Mouse (Mus musculus): ENCODE results near the gene Col5a3.

The Col5a3 gene

DNA sequence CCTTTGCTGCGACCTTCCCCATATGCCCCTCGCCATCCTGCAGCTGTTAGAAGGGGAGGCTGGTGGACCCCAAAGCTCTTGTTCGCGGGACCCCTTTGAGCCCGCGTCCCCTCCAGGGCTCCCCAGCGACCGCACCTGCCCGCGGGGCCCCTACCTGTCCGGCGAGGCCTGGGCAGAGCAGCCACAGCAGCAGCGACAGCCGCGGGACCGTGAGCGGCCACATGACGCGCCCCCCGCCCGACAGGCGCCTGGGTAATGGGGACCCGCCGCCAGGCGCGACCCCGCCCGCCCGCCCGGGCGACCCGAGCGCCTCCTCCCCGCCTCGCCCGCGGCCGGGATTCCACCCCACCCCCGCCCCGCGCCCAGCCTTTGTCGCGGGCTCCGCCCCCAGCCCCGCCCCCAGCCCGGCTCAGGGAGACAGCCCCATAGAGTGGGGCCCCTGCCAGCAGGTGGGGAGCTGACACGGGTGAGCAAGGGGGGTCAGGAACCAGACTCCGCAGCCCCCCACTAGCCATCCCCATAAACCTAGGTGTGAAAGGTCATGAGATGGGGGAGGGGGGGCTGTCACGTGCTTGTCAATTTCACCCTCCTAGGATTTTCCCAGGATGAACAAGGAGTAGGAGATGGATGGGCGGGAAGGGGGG lies 68.7 kb downstream of the Col5a3 start, which contains the start of gene Olfm2:
Olfm2 (minus strand) TSS at position 333 of the 644 bp plus-strand sequence.
- DNase-seq: no peak

DNA sequence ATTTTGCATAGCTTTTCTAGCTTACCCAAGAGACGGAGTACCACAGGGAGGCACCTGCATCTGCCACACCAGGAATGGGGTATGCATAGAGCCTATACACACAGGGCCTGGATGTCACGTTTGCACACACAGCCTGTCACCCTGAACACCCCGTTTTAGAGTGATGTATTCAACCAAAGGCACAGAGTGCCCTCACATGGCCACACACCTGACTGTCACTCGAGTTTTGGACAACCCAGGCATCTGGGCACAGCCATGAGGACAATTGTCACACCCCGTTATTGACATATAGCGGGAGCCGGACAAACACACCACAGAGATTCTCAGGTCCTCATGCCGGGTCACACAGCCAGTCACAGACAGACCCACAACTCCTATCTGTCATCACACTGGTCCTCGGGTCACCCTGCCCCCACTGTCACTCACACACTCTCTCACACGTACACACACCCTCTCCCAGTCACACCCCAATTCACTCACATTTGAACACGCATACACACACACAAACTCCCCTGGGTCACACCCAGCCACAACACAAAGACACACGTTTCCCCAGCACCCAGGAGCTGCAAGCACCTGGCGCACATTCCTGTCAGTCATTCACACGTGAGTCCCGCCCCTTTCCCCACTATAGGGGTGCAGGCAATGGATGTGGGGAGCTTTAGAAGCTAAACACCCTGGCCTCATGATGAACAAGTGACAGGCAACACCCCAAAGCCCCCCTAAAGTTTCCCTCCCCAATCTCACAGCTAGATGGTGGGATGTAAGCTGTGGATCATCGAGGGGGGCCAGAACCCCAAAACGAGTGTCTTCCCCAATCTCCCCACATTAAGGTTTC lies 69.5 kb downstream of the Col5a3 start:
- no peak for DNase-seq

DNA sequence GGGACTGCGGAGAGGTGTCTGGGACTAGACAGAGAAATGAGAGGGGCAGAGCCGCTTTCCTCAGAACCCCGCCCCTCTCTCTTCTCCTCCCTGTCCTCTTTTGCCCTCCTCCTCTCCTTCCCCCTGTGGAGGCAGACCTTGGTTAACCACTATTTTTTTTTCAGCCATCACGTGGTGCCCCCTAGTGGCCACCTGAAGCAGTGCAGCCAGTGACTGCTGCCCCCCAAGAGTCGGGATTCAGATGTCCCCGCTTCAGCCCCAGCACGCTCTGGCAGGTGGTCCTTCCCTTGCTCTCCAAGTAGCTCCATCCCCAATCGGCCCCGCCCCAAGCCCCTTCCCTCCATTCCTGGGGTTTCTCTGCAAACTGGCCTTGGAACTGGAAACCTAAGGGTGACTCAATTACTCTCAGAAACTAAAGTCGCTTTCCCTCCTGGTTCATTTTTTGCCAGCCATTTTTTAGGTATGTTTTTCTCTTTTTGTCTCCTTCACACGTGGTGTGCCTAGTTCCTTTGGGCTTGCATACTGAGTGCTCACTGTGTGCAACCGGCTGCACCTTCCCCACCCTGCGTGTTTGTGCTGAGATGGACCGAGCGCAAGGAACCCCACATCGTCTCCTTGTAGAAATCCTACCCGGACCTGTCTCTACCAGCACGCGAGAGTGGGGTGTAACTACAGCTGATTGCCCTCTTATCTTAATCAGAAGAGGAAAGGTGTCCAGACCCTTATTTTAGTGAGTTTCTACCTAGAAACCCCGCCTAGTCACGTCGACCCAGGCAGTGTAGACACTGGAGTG lies 70.7 kb downstream of the Col5a3 start:
- DNase-seq: no peak

DNA sequence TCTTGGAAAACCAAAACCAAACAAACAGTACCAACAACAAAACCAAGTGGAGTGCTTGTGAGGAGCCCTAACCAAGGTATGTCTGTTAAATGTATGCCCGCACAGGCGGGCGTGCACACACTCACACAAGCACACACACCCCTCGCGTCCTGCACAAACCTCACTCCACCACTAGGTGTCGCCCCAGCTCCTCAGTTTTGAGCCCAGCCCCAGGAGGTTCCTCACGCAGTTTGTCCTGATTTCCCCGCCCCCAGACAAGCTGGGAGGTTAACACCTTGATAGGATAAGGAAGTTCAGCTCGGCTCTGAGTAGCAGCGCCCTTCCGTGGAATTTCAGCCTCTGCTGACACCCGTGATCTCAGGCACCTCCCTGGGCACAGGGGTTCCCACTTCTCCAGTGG lies 74.5 kb downstream of the Col5a3 start:
- peak; percentile 77 to 87 for DNase-seq

DNA sequence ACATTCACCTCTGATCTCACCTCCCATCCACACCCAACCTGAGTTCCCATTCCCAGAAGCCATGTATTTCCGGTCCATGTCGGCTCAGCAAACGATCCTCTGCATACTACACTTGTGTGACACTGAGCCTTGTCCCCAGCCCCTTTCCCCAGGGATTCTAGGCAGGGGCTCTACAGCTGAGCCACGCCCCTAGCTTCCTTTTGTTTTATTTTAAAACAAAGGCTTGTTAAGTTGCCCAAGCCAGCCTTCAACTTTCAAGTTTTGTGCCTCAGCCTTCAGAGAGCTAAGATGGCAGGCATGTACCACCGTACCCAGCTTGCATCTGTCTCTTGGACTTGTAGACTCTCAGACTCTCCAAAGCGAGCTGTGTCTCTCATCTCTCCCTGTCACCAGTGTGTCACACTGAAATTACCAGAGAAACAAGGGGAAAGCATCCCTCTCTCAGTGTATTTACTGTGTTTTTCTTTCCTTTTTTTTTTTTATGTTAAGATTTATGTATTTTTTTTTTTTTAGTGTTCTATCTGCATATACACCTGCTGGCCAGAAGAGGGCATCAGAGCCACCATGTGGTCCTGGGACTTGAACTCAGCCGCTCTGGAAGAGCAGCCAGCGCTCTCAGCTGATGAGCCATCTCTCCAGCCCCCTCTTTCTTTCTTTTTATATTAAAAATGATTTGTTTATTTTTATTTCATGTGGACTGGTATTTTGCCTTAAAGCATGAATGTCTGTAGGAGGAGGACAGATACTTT lies 76.4 kb downstream of the Col5a3 start:
- no peak for DNase-seq

DNA sequence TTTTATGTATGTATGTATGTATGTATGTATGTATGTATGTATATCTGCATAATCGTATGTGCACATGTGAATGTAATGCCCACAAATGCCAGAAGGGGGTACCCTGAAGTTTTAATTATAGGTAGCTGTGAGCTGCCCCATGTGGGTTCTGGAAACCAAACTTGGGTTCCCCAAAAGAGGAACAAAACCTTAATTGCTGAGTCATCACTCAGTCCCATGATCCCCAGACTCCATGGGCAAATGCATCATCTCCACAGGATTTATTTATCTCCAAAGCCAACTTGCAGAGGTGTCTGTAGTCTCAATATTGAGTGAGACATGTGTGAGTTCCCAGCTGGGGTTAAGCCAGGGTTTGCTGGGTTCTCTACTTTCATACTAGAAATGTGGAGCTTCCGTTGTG lies 77.6 kb downstream of the Col5a3 start:
- DNase-seq: no peak

DNA sequence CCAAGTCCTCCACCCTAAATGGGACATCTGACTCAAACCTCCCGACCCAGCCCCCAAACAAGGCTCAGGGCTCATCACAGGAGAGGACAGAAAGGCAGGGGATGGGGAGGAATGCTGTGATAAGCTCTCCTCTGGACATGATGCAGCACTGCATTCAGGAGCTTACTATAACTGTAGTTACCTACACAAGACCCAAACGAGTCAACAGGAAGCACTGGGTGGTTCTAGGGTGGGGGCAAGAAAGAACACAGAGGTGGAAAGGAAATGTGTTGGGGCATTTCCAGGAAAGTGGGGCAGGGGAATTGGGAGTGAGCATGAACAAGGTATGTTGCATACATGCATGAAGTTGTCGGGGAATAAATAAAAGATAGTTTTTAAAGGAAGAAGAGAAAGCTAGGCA lies 80.2 kb downstream of the Col5a3 start:
- DNase-seq: no peak

DNA sequence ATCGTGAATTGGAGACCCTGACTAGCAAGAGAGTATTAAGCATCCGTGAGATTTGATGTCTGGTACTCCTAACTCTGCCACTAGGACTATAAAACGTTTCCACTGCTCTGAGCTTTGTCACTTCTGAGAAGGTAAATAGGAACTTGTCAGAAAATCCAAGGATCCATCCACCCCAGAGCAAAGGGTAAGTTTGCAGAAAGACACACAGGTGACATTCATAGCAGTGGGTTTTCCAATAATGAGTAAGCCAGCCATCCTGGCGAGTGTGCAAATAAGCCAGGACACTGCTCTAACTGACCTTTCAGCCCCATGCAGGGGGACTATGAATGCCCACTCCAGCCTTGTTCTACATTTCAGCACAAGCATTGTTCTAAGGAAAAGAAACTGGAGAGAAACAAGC lies 83.1 kb downstream of the Col5a3 start:
- DNase-seq: no peak

DNA sequence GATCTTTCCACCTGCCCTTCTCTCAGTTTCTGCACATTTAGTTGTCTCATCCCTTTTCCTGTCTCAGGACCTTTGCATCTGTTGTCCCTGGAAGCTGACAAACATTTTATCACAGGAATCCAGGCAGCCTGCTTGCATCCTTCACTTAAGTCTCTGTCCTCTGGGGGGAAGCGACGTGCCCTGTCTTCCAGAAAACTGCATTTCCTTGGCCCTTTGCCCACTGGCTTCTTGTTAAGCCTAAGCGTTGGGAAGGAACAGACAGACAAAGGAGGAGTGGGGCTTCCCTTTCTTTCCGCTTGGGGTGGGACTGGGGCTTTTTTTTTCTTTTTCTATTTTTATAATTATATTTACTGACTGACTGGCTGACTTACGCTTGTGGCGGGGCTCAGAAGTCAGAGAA lies 85.4 kb downstream of the Col5a3 start:
- DNase-seq: no peak

DNA sequence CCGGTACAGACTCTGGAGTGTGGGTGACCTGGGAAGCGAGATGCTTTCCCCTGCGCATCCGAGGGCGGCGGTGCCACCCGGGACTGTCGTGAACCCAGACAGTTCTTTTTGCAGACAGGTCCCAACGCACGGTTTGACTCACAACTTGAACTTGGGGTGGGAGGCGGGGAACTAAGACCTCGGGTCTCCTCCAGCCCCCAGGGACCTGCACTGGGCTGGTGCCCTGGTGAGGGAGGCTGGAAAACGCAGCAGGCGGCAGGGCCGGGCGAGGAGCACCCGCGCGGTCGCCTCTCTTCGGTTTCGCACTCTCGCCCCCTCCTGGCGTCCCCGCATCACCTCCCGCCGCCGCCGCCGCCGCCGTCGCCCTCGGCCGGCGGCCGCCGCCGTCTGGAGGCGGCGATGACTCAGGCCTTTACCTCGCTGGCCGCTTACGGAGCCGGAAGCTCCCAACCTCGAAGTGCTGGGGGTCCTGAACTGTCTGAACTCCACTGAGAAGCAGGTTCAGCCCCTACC lies 87.2 kb downstream of the Col5a3 start:
- DNase-seq: peak in 1 of 2 experiments; percentile 21

DNA sequence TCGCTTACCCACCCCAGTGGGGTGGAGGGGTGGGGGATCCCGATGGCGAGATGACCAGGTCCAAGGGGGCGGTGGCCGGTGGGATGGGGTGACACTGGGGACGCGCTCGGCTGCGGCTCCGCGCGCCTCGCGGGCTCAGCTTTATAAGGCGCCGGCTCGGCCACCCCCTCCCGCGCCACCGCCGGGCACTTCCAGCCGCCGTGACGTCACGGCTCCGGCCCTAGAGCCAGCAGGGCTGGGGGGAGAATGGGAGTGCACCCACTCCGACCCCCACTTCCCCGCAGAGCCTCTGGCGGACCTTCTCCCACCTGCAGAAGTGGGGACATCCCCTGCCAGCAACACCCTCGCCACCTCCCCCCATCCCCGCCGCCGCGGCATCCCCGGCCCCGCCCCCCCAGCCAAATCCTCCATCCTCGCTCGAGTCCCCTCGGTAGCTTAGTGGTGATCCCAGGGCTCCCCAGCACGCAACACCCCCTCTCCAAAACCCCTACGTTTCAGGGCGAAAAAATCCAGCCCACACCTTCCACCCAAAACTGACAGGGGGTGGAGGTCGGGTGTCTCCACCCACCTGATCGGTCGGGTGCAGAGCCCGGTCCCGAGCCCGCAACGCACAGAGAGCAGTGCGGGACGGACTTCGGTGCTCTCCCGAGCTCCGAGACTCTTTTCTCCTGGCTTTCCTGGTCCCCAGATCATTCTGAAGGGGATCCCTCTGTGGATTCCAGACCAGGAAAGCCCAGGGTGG lies 87.8 kb downstream of the Col5a3 start:
- no peak for DNase-seq

DNA sequence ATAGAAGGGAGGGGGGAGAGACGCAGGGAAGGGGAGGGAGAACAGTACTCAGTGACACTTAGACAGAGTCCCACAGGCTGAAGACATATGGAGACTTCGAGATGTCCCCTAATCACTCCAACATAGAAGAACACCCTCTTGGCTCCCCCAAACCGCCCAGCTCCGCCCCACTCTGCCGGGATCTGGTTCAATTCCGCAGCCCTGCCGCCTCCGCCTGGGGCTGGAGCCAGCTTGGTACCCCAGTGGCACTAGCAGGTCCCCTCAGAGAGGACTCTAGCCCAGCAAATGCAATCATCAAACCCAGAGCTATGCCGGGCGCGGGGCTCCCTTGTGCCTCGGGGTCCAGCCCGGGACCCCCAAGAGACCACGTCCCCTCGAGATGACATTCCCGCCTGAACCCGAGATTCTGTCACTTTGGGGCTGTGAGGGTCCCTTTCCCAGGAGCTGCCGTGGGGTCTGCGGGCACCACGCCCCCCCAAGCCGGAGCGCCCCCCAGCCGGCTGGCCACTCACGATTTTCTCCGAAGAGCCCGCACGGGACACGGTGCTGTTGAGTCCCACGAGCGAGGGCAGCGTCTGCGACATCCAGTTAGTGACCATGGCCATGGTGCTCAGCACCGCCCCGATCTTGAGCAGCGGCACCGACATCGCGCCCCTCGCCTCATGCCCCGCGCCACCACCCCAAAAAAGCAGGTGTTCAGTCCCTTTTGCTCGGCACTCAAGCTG lies 88.6 kb downstream of the Col5a3 start:
- no peak for DNase-seq

DNA sequence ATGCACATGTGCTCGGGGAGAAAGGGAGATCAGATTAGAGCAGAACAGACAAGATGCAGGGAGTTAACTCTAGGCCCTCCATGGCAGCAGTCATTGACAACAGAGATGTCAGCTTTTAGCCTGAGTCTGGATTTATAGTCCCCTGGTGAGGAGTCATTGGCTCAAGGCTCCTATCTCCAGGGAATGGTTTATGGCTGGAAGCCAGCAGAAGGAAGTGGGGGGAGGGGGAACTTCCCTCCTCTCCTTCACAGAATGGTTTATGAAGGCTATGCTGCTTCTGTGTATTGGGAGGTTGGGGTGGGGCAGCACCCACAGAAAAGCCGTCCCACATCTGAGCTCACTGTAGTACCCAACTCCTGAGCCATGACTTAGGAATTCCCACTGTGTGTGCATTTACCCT lies 93.3 kb downstream of the Col5a3 start:
- DNase-seq: no peak
